Mouse (Mus musculus): Measurements from ENCODE around the gene Slc39a11. TPM values are rescaled to one million over a fixed set of nuclear protein-coding genes. Genes with fewer than 3 reads are reported as not detected.

Slc39a11 gene
- polyA plus RNA-seq, 1 experiment from 2014 or later = 25.3 TPM

Other genes with a start within 250 kb of the Slc39a11 start
- 18.7 and 30.4 TPM in 2 replicates for gene Sstr2, start 30.7 kb downstream of the Slc39a11 start, polyA plus RNA-seq (2016; fragmentation: Nextera tagmentation; extraction: Ambion mirVana)
- 32.1 and 40.3 TPM in 2 replicates for gene Cog1, start 910 bp downstream of the Slc39a11 start, polyA plus RNA-seq (2016; fragmentation: Nextera tagmentation; extraction: Ambion mirVana)
- gene Fam104a, start 34.1 kb upstream of the Slc39a11 start, polyA plus RNA-seq (2016; fragmentation: Nextera tagmentation; extraction: Ambion mirVana) = 58.8 TPM in 2 replicates
- gene D11Wsu47e, start 34.3 kb upstream of the Slc39a11 start, polyA plus RNA-seq (2016; fragmentation: Nextera tagmentation; extraction: Ambion mirVana) = 25.8 and 27.3 TPM in 2 replicates
- 0.47 and 1.1 TPM in 2 replicates for gene Cpsf4l, start 59.9 kb upstream of the Slc39a11 start, polyA plus RNA-seq (2016; fragmentation: Nextera tagmentation; extraction: Ambion mirVana)
- gene Cdc42ep4, start 101.8 kb upstream of the Slc39a11 start, polyA plus RNA-seq (2016; fragmentation: Nextera tagmentation; extraction: Ambion mirVana) = 114 and 120 TPM in 2 replicates

Measured in hindbrain, embryonic 10.5 days (tissue).